Mouse (Mus musculus) embryonic fibroblast, embryonic 13.5 days (primary cell): ENCODE results near the gene Gab1. TPM values are rescaled to one million over a fixed set of nuclear protein-coding genes. Genes with fewer than 3 reads are reported as not detected.
"Not testable (repeated sequence)": the region's sequence is repeated elsewhere in the genome, so short reads cannot be mapped to it uniquely, and the experiment has no call there.

Source experiments
- H3K27ac ChIP-seq: 2 replicates; pipeline ENCODE4 v1.5.1; 2012; ENCODE audit warnings: low read length, control low read depth, inconsistent platforms; ENCODE audit not compliant: insufficient read depth
- H3K4me1 ChIP-seq: 2 replicates; pipeline ENCODE4 v1.6.1; 2011; ENCODE audit warnings: low read length; ENCODE audit not compliant: control insufficient read depth, insufficient read depth
- H3K4me3 ChIP-seq: 2 replicates; pipeline ENCODE4 v1.5.1; 2011; ENCODE audit warnings: mild to moderate bottlenecking, control low read depth, low read length; ENCODE audit not compliant: insufficient read depth
- CTCF ChIP-seq: IDR thresholded peaks from 2 replicates; pipeline ENCODE4 v1.5.1; 2011; ENCODE audit warnings: mild to moderate bottlenecking, control low read depth, low read length, moderate library complexity, borderline replicate concordance; ENCODE audit not compliant: insufficient read depth
- POLR2A ChIP-seq: IDR thresholded peaks from 2 replicates; pipeline ENCODE4 v1.6.1; 2011; ENCODE audit warnings: low read depth, mild to moderate bottlenecking, control low read depth, low read length, moderate library complexity
- polyA plus RNA-seq: library from polyadenylated mRNA; stranded (reverse); fragments of >200 nt; gene quantifications from 2 replicates; pipeline ENCODE4 v1.2.4, GENCODE M21; 2011; ENCODE audit warnings: low read depth; ENCODE audit not compliant: missing spikeins, insufficient read length

Gene Gab1
- polyA plus RNA-seq, 1 experiment: 25.4 TPM

- no peak overlapping the region for H3K4me3 ChIP-seq
- TF ChIP-seq CTCF: no peak
- no peak for TF ChIP-seq POLR2A
- no peaks in the 10 kb centered on the region for H3K4me1 ChIP-seq
- H3K27ac ChIP-seq: no peak overlapping the region
Measured at GRCm38 (mm10) chr8:80772732-80773460, 107.4 kb downstream of the Gab1 start.

GRCm38 (mm10) chr8:80768451-80768850, 111.9 kb downstream of the Gab1 start:
- Histone ChIP-seq H3K4me3 (no peak overlapping the region), H3K4me1 (no peaks in the 10 kb centered on the region), H3K27ac (no peak overlapping the region)
- no peak for TF ChIP-seq CTCF
- no peak for TF ChIP-seq POLR2A

GRCm38 (mm10) chr8:80753017-80753715, 127.2 kb downstream of the Gab1 start:
- TF ChIP-seq CTCF (peak; percentile 63; the same call in 1 of the 2 replicates), POLR2A (no peak)
- Histone ChIP-seq H3K27ac (no peak overlapping the region), H3K4me3 (no peak overlapping the region), H3K4me1 (no peaks in the 10 kb centered on the region)

- Histone ChIP-seq H3K4me1 (no peaks in the 10 kb centered on the region), H3K4me3 (no peak overlapping the region), H3K27ac (no peak overlapping the region)
- TF ChIP-seq CTCF (no peak), POLR2A (no peak)
Measured at GRCm38 (mm10) chr8:80752429-80752828, 127.9 kb downstream of the Gab1 start.

- no peaks in the 10 kb centered on the region for H3K4me1 ChIP-seq
- no peak overlapping the region for H3K4me3 ChIP-seq
- H3K27ac ChIP-seq: no peak overlapping the region
- TF ChIP-seq CTCF (no peak), POLR2A (no peak)
Measured at GRCm38 (mm10) chr8:80749091-80749490, 131.2 kb downstream of the Gab1 start.

- Histone ChIP-seq H3K4me3 (peak overlapping the region; percentile 35), H3K4me1 (no peaks in the 10 kb centered on the region), H3K27ac (peak overlapping the region; percentile 75)
- TF ChIP-seq CTCF (no peak), POLR2A (no peak)
Measured at GRCm38 (mm10) chr8:80739932-80740331, 140.4 kb downstream of the Gab1 start.

GRCm38 (mm10) chr8:80739155-80739924, 141.0 kb downstream of the Gab1 start, which contains the start of gene Smarca5:
Smarca5 (minus strand) TSS chr8:80739497.
- Histone ChIP-seq H3K4me3 (peak within 1 kb of the TSS; percentile 96), H3K27ac (peak within 1 kb of the TSS; percentile 97)
- TF ChIP-seq POLR2A: peak; percentile 82
- H3K4me1 ChIP-seq: not testable (repeated sequence)

- Histone ChIP-seq H3K27ac (peak overlapping the region; percentile 97), H3K4me1 (no peaks in the 10 kb centered on the region), H3K4me3 (peak overlapping the region; percentile 96)
- TF ChIP-seq POLR2A (no peak), CTCF (no peak)
Measured at GRCm38 (mm10) chr8:80738388-80739154, 141.7 kb downstream of the Gab1 start.

- H3K27ac ChIP-seq: peak overlapping the region; percentile 97
- no peak for TF ChIP-seq POLR2A
- TF ChIP-seq CTCF: no peak
- no peaks in the 10 kb centered on the region for H3K4me1 ChIP-seq
- H3K4me3 ChIP-seq: peak overlapping the region; percentile 96
Measured at GRCm38 (mm10) chr8:80738046-80738387, 142.3 kb downstream of the Gab1 start.
